Mouse (Mus musculus): ENCODE data around the gene Wrap73.

DNA sequence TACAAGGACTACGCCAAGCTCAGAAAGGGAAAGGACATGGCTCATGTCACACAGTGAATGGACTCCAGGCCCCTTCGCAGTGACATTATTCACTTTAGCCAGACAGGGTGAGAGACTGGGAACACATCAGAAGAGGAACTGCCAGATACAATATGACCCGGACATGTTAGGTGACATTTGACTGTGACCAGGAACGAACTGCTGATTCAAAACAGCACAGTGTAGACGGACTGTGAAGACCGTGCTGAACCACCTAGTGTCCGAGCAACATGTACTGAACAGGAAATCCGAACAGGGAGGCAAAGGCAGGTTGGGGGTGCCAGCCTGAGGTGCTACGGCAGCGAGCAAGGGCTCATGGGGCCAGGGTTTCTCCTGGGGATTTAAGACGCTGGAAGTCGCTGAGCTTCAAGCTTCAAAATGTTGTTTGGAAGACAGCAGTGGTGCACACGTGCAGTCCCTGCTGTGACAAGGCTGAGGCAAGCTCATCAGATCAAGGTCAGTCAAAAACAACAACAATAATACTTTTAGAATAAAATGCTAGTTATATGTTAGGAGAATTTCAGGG, 35.6 kb upstream of the Wrap73 start:
- TF ChIP-seq CTCF (conservative IDR thresholded peaks at IDR 0.05; ENCODE audit: low read length) (no peak), POU5F1 (IDR thresholded peaks at IDR 0.05; ENCODE audit: borderline replicate concordance, low read length) (no peak)
